Mouse (Mus musculus): ENCODE results near the gene Ces5a.
"Not testable (repeated sequence)": the region's sequence is repeated elsewhere in the genome, so short reads cannot be mapped to it uniquely, and the experiment has no call there.

Gene Ces5a

DNA sequence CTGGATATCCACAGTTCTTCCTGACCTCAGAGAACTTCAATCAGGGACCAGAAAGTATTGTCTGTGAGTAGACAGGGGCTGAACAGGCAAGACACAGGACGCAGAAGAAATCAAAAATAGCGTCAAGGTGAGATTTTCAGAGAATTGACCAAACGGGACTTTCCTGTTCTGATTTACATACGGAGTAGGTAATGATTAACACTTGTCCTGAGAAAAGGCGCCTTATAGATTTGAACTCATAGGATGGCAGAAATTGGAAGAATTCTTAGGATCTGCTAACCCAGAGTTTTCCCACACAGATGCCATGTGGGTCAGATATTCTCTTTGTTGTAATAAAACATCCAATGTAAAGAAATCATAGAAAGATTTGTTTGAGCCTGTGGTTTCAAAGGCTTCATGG, at the start of gene Ces5a:
Gene Ces5a (minus strand): TSS at position 101 of the 400 bp plus-strand sequence.
- DNase-seq (ENCODE audit: low spot score), result no peak

DNA sequence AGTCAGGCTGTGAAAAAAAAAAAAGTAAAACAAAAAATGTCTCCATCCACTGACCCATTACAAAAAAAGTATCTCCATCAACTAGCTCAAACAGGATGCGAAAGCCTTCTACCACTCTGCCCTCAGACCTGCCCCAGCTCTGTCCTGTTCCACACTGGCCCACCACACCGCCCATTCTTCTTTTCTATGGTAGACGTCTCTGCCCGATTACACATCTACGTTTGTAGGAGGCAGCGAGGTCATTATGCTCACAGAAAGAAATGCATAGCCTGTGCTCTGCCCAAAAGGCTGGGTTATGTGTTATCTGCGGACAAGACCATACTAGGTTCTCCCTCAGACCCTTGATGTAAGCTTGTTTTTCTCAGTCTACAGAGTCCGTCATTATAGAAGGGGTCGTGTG, 37.2 kb upstream of the Ces5a start:
- DNase-seq (ENCODE audit: low spot score), result no peak

DNA sequence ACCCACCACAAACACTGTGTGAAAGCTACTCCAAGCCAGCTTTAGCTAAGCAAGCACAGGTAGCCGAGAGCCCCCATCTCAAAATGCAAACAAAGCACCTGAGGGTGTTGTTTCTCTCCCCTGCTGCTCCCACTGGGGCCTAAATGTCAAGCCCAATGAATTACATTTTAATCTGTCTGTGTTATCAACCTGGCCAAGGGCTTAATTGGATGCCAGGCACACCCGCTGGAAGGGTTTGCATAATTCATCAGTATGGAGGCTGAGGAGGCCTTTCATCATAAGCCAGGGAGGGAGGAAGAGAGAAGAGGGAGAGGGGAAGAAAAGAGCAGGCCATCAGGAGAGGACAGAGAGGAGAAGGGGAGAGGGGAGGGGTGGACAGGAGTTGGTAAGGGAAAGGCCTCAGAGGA, 36.5 kb upstream of the Ces5a start:
- no peak for DNase-seq (ENCODE audit: low spot score)

DNA sequence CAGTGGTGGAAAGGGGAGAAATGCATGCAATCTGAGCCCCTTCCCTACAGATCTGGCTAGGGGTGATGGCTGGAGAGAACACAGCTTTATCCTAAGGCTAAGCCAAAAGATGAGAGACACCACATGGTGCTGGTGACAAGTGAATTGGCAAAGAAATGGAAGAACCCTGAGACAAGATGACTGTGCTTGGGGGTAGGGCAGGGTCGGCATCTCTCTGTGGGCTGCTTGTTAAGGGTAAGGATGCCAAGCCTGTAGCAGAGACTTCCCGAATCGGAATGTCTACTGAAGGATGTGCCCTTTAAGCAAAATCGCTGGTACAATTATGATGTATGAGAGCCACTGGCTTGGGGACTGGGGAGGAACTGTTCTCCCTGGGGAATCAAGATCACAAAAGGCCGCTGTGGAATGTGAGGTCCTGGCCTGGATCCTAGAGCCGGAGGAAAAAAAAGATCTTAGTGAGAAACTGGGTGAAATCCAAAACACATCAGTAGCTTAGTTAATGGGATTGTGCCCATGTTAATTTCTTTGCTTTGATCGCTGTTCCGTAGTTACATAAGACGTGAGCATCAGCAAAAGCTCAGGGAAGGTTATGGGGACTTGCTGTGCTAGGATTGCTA, 35.8 kb upstream of the Ces5a start:
- no peak for DNase-seq (ENCODE audit: low spot score)

DNA sequence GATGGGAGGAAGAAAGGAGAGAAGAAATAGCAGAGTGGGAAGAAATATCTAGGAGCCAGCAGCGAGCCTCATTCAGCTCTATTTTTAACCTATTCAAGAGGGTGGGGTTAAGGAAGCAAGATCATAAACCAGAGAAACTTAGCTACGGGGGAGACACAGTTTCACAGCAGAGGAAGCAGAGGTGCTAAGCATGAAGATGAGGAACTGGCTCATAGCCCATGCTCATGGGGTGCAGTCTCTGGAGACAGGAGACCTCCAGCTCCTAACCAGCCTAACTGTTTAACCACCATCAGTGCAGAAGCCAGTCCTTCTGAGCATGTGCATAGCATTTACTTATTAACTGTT, 34.5 kb upstream of the Ces5a start:
- DNase-seq (ENCODE audit: low spot score), result no peak

DNA sequence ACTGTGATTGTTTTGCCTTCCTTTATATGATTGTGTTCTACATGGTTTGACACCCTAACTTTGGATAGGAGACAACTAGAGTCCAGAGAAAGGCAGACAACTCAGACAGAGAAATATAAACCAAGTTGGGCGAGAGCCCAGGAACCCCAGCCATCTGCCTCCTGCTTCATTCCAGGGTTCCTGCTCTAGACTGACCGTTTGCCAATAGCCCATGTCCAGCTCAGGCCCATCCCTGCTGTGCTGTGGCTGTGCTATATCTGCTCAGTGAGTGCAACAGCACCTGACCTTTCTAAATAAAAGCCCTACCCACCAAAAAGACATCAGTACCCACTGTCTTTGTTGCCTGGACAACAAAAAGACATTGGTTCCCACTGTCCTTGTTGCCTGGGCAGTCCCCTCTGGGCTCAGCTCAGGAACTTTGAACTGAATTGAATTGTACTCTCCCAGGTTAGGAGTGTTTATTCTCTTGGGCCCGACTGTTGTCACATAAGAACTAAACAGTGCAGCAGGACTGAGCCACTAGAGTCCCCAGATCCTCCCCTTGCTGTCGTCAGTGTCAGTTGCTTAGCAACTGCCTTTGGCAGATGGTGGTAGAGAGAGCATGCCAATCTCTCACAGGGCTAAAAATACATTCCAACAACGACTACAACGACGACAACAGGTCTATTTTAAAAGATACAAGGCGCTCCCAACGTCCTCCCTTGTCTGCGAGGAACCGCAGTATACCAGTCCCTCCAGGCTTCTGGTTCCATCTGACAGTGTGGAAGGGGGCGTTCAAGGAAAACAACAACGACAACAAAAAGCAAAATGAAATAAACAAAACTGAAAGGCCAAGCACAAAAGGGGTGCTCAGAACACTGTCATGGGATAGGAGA, 33.9 kb upstream of the Ces5a start:
- DNase-seq (ENCODE audit: low spot score), result peak; percentile 65

DNA sequence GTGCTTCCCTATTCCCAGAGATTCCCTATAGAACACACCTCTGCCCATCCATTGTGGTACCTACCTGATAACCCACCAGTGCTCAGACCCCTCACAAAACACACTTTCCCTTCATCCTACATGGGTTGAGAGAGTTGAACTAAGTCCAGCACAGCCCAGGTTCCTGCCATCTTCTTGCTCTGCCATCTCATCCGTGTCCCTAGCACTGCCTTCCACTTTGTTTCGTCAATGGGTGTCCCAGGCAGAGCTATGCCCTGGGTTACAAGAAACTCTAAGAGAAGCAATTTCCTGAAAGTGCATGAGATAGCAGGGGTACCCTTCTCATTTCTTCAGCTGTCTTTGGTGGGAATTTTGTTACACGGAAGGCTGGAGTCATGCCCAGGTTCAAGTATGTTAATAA, 33.0 kb upstream of the Ces5a start:
- no peak for DNase-seq (ENCODE audit: low spot score)

DNA sequence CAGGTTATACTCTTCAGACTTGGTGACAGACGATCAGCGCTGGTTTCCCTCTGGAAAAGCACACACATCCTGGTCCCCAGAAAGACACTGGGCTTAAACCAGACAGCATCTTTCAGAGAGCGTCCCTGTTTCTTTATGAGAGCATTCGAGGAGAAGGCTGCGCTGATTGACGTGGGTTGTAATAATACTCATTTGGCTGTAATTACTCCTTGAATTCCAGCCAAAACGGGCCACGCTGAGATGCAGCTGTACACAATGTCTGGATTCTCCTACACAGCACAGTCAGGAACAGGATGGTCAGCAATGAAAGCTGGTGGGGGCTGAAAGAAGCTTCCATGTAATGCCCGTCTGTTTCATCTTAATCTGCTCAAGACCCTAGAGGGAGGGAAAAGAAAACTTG, 31.5 kb upstream of the Ces5a start:
- DNase-seq (ENCODE audit: low spot score), result no peak

DNA sequence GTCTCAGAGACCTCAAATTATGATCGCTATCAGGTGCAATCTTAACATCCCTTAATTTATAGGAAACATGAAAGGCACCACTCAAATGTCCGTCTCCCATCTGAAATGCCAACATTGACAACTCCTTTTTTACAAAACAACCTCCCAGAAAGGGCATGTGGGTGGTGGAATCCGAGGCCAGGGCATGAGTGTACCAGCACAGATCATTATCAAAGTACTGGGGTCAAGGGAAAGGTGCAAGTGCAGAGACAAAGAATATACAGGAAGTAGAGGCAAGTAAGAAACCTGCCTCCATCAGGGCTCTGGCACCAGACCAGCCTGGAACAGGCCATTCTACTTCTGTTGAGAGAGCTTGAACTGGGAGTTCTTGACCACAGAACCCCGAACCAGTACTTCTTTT, 29.0 kb upstream of the Ces5a start:
- DNase-seq (ENCODE audit: low spot score), result no peak

DNA sequence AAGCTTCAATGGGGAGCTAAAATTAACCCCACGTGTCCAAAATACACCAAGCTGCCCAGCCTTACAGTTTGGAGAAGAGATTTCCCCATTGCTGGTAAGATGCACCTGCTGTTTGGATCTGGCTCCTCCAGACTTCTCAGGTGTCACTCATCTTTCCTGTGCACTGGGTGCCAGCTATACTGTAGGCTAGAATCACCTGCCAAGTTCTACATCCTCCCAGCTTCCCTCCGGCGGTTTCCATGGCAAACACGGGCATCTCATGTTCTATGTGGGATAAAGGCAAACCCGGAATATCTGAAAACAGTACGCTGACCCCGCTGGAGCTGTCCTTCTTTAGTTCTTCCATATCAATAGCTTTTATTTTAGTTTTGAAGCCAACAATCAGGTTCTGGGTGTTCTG, 27.9 kb upstream of the Ces5a start:
- DNase-seq (ENCODE audit: low spot score), result no peak

DNA sequence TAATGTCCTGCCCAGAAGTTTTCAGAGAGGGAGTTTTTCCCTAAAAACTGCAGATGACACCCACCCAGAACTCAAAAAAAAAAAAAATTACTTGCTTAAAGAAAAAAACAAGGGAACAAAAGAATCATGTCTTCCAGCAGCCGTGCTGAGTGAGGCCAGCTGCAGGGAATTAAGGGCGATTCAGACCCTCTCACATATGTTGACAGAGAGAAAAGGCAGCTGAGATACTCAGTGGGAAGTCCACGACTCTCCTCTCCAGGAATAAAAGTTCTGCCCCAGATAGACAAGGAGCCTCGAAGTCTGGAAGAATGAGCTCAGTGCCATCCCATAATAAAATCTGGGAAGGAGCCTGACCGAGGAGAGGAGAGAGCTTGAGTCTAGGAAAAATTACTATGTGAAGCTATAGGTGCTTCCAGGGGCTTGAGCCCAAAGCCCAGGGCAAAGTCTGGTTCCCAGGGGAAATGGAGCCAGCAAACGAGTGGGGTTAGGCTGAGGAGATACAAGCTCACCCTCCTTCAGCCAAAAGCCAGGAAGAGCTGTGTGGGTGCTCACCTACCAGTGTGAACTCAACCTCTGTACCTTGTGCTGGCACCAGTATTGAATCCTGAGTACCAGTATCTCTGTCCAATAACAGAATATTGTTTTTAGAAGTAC, 27.1 kb upstream of the Ces5a start:
- DNase-seq (ENCODE audit: low spot score), result no peak

DNA sequence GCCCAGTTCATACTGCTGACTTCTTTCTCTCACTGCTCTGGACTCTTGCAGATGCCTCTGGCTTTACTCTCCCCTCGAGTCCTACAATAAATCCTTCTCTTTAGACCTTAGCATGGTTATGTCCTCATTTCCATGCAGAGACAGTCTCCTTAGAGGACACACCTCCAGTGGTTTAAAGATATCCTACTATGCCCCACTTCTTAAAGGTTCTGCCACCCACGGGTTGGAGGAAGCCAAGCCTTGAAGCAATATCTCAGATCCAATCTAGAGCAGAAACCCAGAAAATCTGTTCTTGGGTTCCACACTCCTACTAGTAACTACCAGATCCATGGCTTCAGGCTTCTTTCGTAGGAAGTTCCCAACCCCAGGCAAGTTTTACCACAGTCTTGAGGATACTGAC, 25.6 kb upstream of the Ces5a start:
- DNase-seq (ENCODE audit: low spot score), result no peak

DNA sequence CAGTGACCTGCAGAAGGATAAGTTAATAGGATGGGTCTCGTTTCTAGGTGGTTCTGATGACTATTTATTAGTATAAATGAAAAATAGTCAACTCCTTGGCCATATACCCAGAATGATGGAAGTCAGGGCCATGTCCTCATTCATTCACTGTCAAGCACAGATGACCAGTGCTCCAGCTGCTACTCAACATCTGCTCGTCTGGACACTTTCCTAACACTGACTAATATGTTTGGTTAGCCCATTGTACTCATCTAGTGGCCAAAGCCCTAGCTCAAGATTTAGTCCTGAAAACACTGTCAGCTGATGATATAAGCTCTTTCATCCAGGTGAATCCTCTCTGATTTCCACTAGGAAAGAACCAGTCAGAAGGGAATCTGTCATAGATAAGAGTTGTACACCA, 24.1 kb upstream of the Ces5a start:
- DNase-seq (ENCODE audit: low spot score), result no peak

DNA sequence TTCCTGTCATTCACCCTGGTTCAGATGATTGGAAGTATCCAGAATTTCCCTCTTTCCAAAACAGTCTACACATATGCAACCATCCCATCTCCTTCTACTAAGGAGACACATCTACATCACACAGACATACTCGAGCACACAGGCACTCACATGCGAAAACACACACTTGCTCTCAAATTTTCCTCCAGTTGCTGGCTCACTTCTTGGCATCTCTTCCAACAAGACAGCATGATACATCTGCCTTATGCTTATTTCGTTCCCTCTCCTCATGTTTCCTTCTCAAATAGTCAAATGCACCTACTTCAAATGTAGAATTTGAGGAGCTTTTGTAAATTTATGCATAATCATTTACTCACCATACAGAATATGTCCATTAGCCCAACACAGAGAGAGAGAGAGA, 33.0 kb downstream of the Ces5a start:
- DNase-seq (ENCODE audit: low spot score), result no peak

DNA sequence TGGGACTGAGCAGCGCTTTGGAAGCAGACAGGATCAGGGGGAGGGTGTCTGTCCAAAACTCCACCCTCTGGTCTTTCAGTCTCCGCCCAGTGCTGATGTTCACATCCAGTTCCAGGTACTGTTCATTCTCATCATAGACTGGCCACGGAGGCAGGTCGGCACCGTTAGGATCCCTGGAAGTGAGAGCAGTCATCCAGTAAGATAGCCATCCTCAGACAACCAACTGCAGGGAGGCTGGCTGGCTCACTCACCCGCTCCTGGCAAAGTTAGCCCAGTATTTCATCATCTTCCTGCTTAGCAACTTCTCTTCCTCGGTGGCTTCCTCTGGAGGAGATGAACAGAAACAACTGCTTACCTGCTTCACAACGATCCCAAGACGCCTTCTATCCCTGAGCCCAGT, 36.2 kb downstream of the Ces5a start:
- no peak for DNase-seq (ENCODE audit: low spot score)

DNA sequence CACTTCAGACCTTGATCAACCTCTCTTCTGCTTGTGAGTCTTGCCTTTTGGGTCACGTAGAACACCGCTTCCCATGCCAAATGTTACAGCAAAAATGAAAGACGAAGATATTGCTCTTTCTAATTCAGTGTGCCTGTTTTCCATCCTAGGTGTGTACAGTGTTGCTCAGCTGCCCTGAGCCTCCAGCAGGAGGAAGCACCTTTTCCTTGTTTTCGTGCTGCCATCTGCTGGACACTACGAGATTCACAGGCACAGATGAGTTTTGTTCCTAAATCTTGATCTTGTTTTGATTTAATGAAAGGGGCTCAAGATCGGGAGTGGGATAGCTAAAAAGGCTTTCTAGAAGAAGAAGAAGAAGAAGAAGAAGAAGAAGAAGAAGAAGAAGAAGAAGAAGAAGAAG, 40.3 kb downstream of the Ces5a start:
- DNase-seq (ENCODE audit: low spot score), result peak; percentile 40

DNA sequence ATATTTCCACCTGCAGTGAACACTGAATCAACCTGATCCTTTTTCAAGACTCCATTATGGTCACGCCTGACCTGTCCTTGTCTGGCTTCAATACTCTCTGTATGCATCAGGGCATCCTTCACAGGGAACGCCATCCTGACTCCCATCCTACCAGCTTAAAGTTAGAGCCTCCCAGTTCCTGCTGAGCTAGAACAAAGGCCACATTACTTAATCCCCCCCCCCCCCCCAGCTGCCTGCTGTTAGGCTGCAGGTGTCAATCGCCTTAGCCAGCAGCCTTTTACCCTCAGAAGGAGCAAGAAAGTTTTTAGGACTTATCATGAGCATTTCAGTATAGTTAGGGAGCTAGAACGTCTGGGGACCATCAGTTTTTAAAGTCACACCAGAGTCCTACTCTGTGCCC, 46.9 kb downstream of the Ces5a start:
- no peak for DNase-seq (ENCODE audit: low spot score)

DNA sequence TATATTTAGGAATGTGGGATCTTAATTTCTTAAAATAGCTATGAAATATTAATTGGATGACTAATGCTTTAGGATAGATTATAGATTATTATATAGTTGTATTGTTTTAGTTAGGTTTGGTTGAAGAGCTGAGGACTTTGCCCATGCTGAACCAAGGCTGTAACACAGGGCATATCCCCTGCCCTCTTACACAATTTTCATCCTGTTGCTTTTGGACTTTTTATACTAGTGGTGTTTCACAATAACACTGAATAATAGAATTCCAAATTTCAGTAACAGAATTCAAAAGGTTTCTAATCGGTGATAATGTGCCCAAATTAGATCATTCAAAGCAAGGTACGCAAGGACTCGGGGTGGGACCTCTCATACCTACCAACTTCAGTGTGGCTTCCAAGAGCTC, 57.4 kb downstream of the Ces5a start:
- DNase-seq (ENCODE audit: low spot score), result no peak

DNA sequence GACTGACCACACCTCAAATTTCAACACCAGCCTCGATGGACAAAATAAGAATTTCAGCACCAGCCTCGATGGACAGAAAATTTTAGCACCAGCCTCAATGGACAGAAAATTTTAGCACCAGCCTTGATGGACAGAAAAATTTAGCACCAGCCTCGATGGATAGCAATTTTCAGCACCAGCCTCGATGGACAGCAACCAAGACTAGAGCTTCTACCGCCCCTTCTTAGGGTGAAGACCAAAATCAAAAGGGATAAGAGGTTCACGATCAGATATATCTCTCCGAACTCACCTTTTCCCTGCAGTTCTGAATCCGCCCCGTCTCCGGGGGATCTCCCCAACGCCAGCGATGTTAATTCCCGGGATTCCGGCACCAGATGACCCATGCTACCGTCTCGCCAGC, 65.9 kb downstream of the Ces5a start:
- not testable (repeated sequence) for DNase-seq (ENCODE audit: low spot score)

DNA sequence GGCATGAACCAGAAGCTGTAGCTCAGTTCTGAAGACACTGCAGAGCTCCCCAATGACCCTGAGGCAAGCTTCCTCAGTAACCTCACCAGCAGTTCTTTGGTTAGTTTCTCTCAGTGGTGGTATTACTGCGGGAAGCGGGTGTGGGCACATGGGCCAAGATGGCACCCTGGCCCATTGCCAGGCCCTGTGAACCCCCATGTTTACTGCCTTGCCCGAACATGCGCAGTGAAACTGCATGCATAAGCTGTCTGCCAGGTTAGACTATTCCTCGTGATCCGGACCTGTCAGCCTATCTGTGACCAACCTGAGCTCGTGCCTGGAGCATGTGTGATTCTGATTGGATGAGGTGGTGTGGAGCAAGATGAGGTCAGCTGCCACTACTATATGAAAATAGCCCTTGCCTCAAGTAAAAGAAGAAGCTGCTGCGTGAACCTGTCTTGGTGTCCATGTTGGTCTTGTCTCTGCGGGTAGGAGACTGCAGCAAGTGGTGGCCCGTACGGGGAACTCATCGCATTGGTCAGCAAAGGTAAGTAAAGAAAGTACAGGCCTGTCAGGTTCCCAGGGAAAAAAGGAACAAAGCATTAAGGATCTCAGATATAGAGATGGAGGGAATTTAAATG, 81.3 kb downstream of the Ces5a start:
- DNase-seq (ENCODE audit: low spot score), result no peak
